Mouse (Mus musculus): ENCODE measurements around the gene Clip4.
"Not testable (repeated sequence)": the region's sequence is repeated elsewhere in the genome, so short reads cannot be mapped to it uniquely, and the experiment has no call there.

Clip4 gene

GRCm38 (mm10) chr17:71768173-71768572 is at the start of gene Clip4:
Clip4 (plus strand) TSS chr17:71768473.
- not testable (repeated sequence) for DNase-seq (ENCODE audit: low read depth)

- DNase-seq (ENCODE audit: low read depth): no peak
These were observed 47.8 kb upstream of the Clip4 start for GRCm38 (mm10) chr17:71720434-71720833.

- DNase-seq (ENCODE audit: low read depth): no peak
These were observed 47.3 kb upstream of the Clip4 start for GRCm38 (mm10) chr17:71721019-71721418.

- no peak for DNase-seq (ENCODE audit: low read depth)
These were observed 37.6 kb upstream of the Clip4 start for GRCm38 (mm10) chr17:71730655-71731054.

GRCm38 (mm10) chr17:71736442-71736841 is 31.8 kb upstream of the Clip4 start:
- DNase-seq (ENCODE audit: low read depth): no peak

GRCm38 (mm10) chr17:71742156-71742555 is 26.1 kb upstream of the Clip4 start:
- no peak for DNase-seq (ENCODE audit: low read depth)

GRCm38 (mm10) chr17:71742935-71743334 is 25.3 kb upstream of the Clip4 start:
- DNase-seq (ENCODE audit: low read depth): no peak

GRCm38 (mm10) chr17:71746114-71746513 is 22.2 kb upstream of the Clip4 start:
- no peak for DNase-seq (ENCODE audit: low read depth)

GRCm38 (mm10) chr17:71747561-71747960 is 20.7 kb upstream of the Clip4 start:
- no peak for DNase-seq (ENCODE audit: low read depth)

- DNase-seq (ENCODE audit: low read depth): no peak
These were observed 18.6 kb upstream of the Clip4 start for GRCm38 (mm10) chr17:71749616-71750168.

GRCm38 (mm10) chr17:71752831-71753230 is 15.4 kb upstream of the Clip4 start, which contains the start of gene Pcare:
Pcare (minus strand) TSS chr17:71752894.
- DNase-seq (ENCODE audit: low read depth): no peak

GRCm38 (mm10) chr17:71760536-71760935 is 7.7 kb upstream of the Clip4 start:
- DNase-seq (ENCODE audit: low read depth): no peak

- no peak for DNase-seq (ENCODE audit: low read depth)
These were observed 1.3 kb downstream of the Clip4 start for GRCm38 (mm10) chr17:71769564-71769963.

- no peak for DNase-seq (ENCODE audit: low read depth)
These were observed 2.4 kb downstream of the Clip4 start for GRCm38 (mm10) chr17:71770696-71771095.

- no peak for DNase-seq (ENCODE audit: low read depth)
These were observed 5.9 kb downstream of the Clip4 start for GRCm38 (mm10) chr17:71774173-71774572.

GRCm38 (mm10) chr17:71775279-71775678 is 7.0 kb downstream of the Clip4 start:
- no peak for DNase-seq (ENCODE audit: low read depth)

- DNase-seq (ENCODE audit: low read depth): no peak
These were observed 10.4 kb downstream of the Clip4 start for GRCm38 (mm10) chr17:71778696-71779095.

- no peak for DNase-seq (ENCODE audit: low read depth)
These were observed 12.2 kb downstream of the Clip4 start for GRCm38 (mm10) chr17:71780490-71780889.

GRCm38 (mm10) chr17:71780945-71781344 is 12.7 kb downstream of the Clip4 start:
- DNase-seq (ENCODE audit: low read depth): no peak

- no peak for DNase-seq (ENCODE audit: low read depth)
These were observed 14.0 kb downstream of the Clip4 start for GRCm38 (mm10) chr17:71782242-71782698.

GRCm38 (mm10) chr17:71782699-71783365 is 14.6 kb downstream of the Clip4 start:
- DNase-seq (ENCODE audit: low read depth): no peak

GRCm38 (mm10) chr17:71783366-71783735 is 15.1 kb downstream of the Clip4 start:
- DNase-seq (ENCODE audit: low read depth): no peak

GRCm38 (mm10) chr17:71786456-71786855 is 18.2 kb downstream of the Clip4 start:
- DNase-seq (ENCODE audit: low read depth): no peak

- DNase-seq (ENCODE audit: low read depth): no peak
These were observed 22.8 kb downstream of the Clip4 start for GRCm38 (mm10) chr17:71791109-71791508.

Data from 416B (cell line).